Mouse (Mus musculus) intestine, postnatal 0 days (tissue): ENCODE measurements around the gene Pld1. TPM values are rescaled to one million over a fixed set of nuclear protein-coding genes. Genes with fewer than 3 reads are reported as not detected.

Experiments used
- ATAC-seq: fragments of 200-750 bp; cut with Nextera tagmentation; 2 replicates; pipeline ENCODE4 v1.8.0; 2017; ENCODE audit warnings: mild to moderate bottlenecking, moderate TSS enrichment, moderate library complexity
- H3K27ac ChIP-seq: fragments of 300-500 bp; sonication (generic); 2 replicates; pipeline ENCODE4 v1.5.1; 2014; ENCODE audit warnings: mild to moderate bottlenecking, low read depth, low read length, moderate library complexity
- H3K27me3 ChIP-seq: fragments of 300-500 bp; sonication (generic); replicated peaks from 2 replicates; pipeline ENCODE4 v1.6.1; 2014; ENCODE audit warnings: low read length, mixed read lengths; ENCODE audit not compliant: control insufficient read depth, insufficient read depth
- H3K36me3 ChIP-seq: fragments of 300-500 bp; sonication (generic); 2 replicates; pipeline ENCODE4 v1.6.1; 2014; ENCODE audit warnings: mild to moderate bottlenecking, moderate library complexity; ENCODE audit not compliant: control insufficient read depth, insufficient read depth
- H3K4me1 ChIP-seq: fragments of 300-500 bp; sonication (generic); replicated peaks from 2 replicates; pipeline ENCODE4 v1.6.1; 2014; ENCODE audit warnings: antibody characterized with exemption, low read length, mixed read lengths; ENCODE audit not compliant: control insufficient read depth, insufficient read depth
- H3K4me2 ChIP-seq: fragments of 300-500 bp; sonication (generic); replicated peaks from 2 replicates; pipeline ENCODE4 v1.6.1; 2014; ENCODE audit warnings: low read depth, mild to moderate bottlenecking, moderate library complexity
- H3K4me3 ChIP-seq: fragments of 300-500 bp; sonication (generic); 2 replicates; pipeline ENCODE4 v1.5.1; 2014; ENCODE audit warnings: low read depth, low read length
- H3K9ac ChIP-seq: fragments of 300-500 bp; sonication (generic); 2 replicates; pipeline ENCODE4 v1.6.1; 2014; ENCODE audit warnings: mild to moderate bottlenecking, low read depth, low read length
- H3K9me3 ChIP-seq: fragments of 300-500 bp; sonication (generic); 2 replicates; pipeline ENCODE4 v1.6.1; 2016; ENCODE audit warnings: mixed run types; ENCODE audit not compliant: control insufficient read depth
- CTCF ChIP-seq: sonication (generic); IDR thresholded peaks from 2 replicates; pipeline ENCODE4 v1.5.1; 2016; ENCODE audit warnings: low read depth, mild to moderate bottlenecking, control low read depth, antibody characterized with exemption, moderate library complexity
- WGBS: fragments of 180-500 bp; shearing (Covaris S2); extraction: QIAGEN DNeasy Blood & Tissue Kit; methylation state at CpG from one replicate; pipeline ENCODE4 v1.1.7; 2014; 5-methylcytosine and 5-hydroxymethylcytosine counted together
- polyA plus RNA-seq: library from polyadenylated mRNA; unstranded; fragments of >200 nt; fragmentation: Nextera tagmentation; extraction: Ambion mirVana; gene quantifications from 2 replicates; pipeline ENCODE4 v1.2.1, GENCODE M21; 2015

Pld1 gene
- polyA plus RNA-seq, 1 experiment from 2014 or later = 18.1 TPM

- Histone ChIP-seq H3K27me3 (no peaks in the 10 kb centered on the region), H3K36me3 (peaks cover 26% of the 10 kb centered on the region), H3K4me1 (peaks cover 8% of the 10 kb centered on the region; the same call in 1 of the 2 replicates), H3K9me3 (no peaks in the 10 kb centered on the region), H3K4me2 (no peak overlapping the region), H3K27ac (0 out of 2 replicates have a peak overlapping the region, but pooled peaks have one; percentile 46), H3K9ac (no peak overlapping the region), H3K4me3 (no peak overlapping the region)
- TF ChIP-seq CTCF = no peak
- WGBS = 60% methylated on average over 7 of the region's 7 CpGs
- ATAC-seq = no peak
These were observed 93.2 kb downstream of the Pld1 start for GRCm38 (mm10) chr3:28031643-28032243.

GRCm38 (mm10) chr3:28033898-28034297 is 95.4 kb downstream of the Pld1 start:
- no peak overlapping the region for H3K9ac ChIP-seq
- peaks cover 16% of the 10 kb centered on the region for H3K36me3 ChIP-seq
- peak overlapping the region; percentile 80 for H3K27ac ChIP-seq
- no peaks in the 10 kb centered on the region for H3K27me3 ChIP-seq
- 46% methylated on average over 3 of the region's 3 CpGs for WGBS
- no peak for TF ChIP-seq CTCF
- no peak overlapping the region for H3K4me3 ChIP-seq
- H3K4me2 ChIP-seq = peak overlapping the region; percentile 21
- H3K9me3 ChIP-seq = no peaks in the 10 kb centered on the region
- H3K4me1 ChIP-seq = peaks cover 8% of the 10 kb centered on the region; the same call in 1 of the 2 replicates
- ATAC-seq = peak; percentile 72

GRCm38 (mm10) chr3:28034707-28035333 is 96.3 kb downstream of the Pld1 start:
- no peak for ATAC-seq
- WGBS = 61% methylated on average over 5 of the region's 5 CpGs

GRCm38 (mm10) chr3:28037320-28037932 is 98.9 kb downstream of the Pld1 start:
- Histone ChIP-seq H3K4me2 (no peak overlapping the region), H3K27ac (peak overlapping the region; percentile 46; the same call in 1 of the 2 replicates), H3K9me3 (no peaks in the 10 kb centered on the region), H3K4me1 (peaks cover 3% of the 10 kb centered on the region; the same call in 1 of the 2 replicates), H3K4me3 (no peak overlapping the region), H3K36me3 (peaks cover 17% of the 10 kb centered on the region), H3K9ac (no peak overlapping the region), H3K27me3 (no peaks in the 10 kb centered on the region)
- ATAC-seq = peak; percentile 68
- 41% methylated on average over 8 of the region's 8 CpGs for WGBS
- TF ChIP-seq CTCF = no peak

More at GRCm38 (mm10) chr3:28034707-28035333, 96.3 kb downstream of the Pld1 start:
- H3K27ac ChIP-seq = no peak overlapping the region
- H3K9me3 ChIP-seq = no peaks in the 10 kb centered on the region
- H3K36me3 ChIP-seq = peaks cover 10% of the 10 kb centered on the region
- no peak overlapping the region for H3K4me2 ChIP-seq
- H3K9ac ChIP-seq = no peak overlapping the region
- TF ChIP-seq CTCF = no peak
- H3K4me1 ChIP-seq = peaks cover 8% of the 10 kb centered on the region; the same call in 1 of the 2 replicates
- H3K4me3 ChIP-seq = no peak overlapping the region
- H3K27me3 ChIP-seq = no peaks in the 10 kb centered on the region

GRCm38 (mm10) chr3:28038106-28038505 is 99.6 kb downstream of the Pld1 start:
- peak; percentile 25; the same call in 1 of the 2 replicates for ATAC-seq
- TF ChIP-seq CTCF = no peak
- Histone ChIP-seq H3K4me3 (no peak overlapping the region), H3K9me3 (no peaks in the 10 kb centered on the region), H3K9ac (no peak overlapping the region), H3K4me2 (no peak overlapping the region), H3K27ac (peak overlapping the region; percentile 28; the same call in 1 of the 2 replicates), H3K36me3 (peaks cover 23% of the 10 kb centered on the region), H3K27me3 (no peaks in the 10 kb centered on the region), H3K4me1 (peaks cover 3% of the 10 kb centered on the region; the same call in 1 of the 2 replicates)
- WGBS = 51% methylated on average over 2 of the region's 2 CpGs

- Histone ChIP-seq H3K9ac (no peak overlapping the region), H3K4me1 (0 out of 2 replicates have a peak, but pooled peaks cover 3% of the 10 kb centered on the region), H3K36me3 (peaks cover 39% of the 10 kb centered on the region), H3K4me3 (no peak overlapping the region), H3K27me3 (no peaks in the 10 kb centered on the region), H3K4me2 (no peak overlapping the region), H3K9me3 (no peaks in the 10 kb centered on the region), H3K27ac (no peak overlapping the region)
- WGBS = 41% methylated on average over 1 of the region's 1 CpGs
- ATAC-seq = no peak
- TF ChIP-seq CTCF = peak; percentile 62
These were observed 101.3 kb downstream of the Pld1 start for GRCm38 (mm10) chr3:28039760-28040159.
